Mouse (Mus musculus) CH12.LX (cell line): ENCODE measurements around the gene Rpl11. TPM values are rescaled to one million over a fixed set of nuclear protein-coding genes. Genes with fewer than 3 reads are reported as not detected.

Experiments
- DNase-seq: peaks from one replicate; pipeline ENCODE4 v3.0.0-alpha.2; 2013; ENCODE audit errors: extremely low read depth
- H3K27ac ChIP-seq: 2 replicates; pipeline ENCODE4 v1.5.1; 2012; ENCODE audit warnings: low read depth, mild to moderate bottlenecking, control low read depth, moderate library complexity; ENCODE audit not compliant: insufficient read depth
- H3K27me3 ChIP-seq: replicated peaks from 2 replicates; pipeline ENCODE3; 2012; ENCODE audit warnings: inconsistent platforms
- H3K36me3 ChIP-seq, 2 experiments: replicated peaks in 1 of 2; 2 replicates each; pipeline versions ENCODE3 to v1.6.1; 2012; ENCODE audit warnings: inconsistent platforms in 1 of 2, low read length in 1 of 2, mild to moderate bottlenecking in 1 of 2, mixed read lengths in 1 of 2, moderate library complexity in 1 of 2; ENCODE audit not compliant: control insufficient read depth in 1 of 2, insufficient read depth in 1 of 2
- H3K4me1 ChIP-seq, 2 experiments: 2 replicates each; pipeline ENCODE4 v1.6.1; 2012; ENCODE audit warnings: inconsistent platforms in 1 of 2, moderate library complexity in 1 of 2; ENCODE audit not compliant: insufficient read depth in 2 of 2, control insufficient read depth in 1 of 2
- H3K4me2 ChIP-seq: 2 replicates; pipeline ENCODE4 v1.6.1; 2012; ENCODE audit warnings: low read depth, mild to moderate bottlenecking, control low read depth; ENCODE audit not compliant: poor library complexity, insufficient read depth, severe bottlenecking
- H3K4me3 ChIP-seq, 3 experiments: fragments of 150-350 bp in 1 of 3; sonication (generic) in 1 of 3; replicated peaks in 1 of 3; 2 replicates each; pipeline versions ENCODE3 to v1.5.1; 2011 to 2012; ENCODE audit warnings: low read depth in 2 of 3, low read length in 2 of 3, mild to moderate bottlenecking in 2 of 3, moderate library complexity in 2 of 3, control low read depth in 1 of 3, improper control_type of control experiment in 1 of 3, inconsistent platforms in 1 of 3, mixed read lengths in 1 of 3; ENCODE audit not compliant: poor library complexity in 1 of 3
- H3K79me2 ChIP-seq: replicated peaks from 2 replicates; pipeline ENCODE4 v1.6.1; 2012; ENCODE audit warnings: mild to moderate bottlenecking, moderate library complexity; ENCODE audit not compliant: control insufficient read depth, poor library complexity, insufficient read depth, severe bottlenecking; ENCODE audit errors: extremely low read depth
- H3K9ac ChIP-seq: 2 replicates; pipeline ENCODE4 v1.6.1; 2012; ENCODE audit warnings: low read depth, mild to moderate bottlenecking, control low read depth, moderate library complexity; ENCODE audit not compliant: insufficient read depth
- H3K9me3 ChIP-seq: replicated peaks from 2 replicates; pipeline ENCODE3; 2012; ENCODE audit warnings: low read length, inconsistent platforms, mixed read lengths
- BHLHE40 ChIP-seq: IDR thresholded peaks from 2 replicates; pipeline ENCODE4 v1.6.1; 2011; ENCODE audit warnings: mild to moderate bottlenecking, low read depth, low read length, improper control_type of control experiment
- CHD1 ChIP-seq: IDR thresholded peaks from 2 replicates; pipeline ENCODE4 v1.6.1; 2012; ENCODE audit warnings: low read depth, low read length, improper control_type of control experiment, inconsistent platforms
- CHD2 ChIP-seq: IDR thresholded peaks from 2 replicates; pipeline ENCODE4 v1.6.1; 2011; ENCODE audit warnings: low read length, improper control_type of control experiment
- CTCF ChIP-seq, 2 experiments: IDR thresholded peaks in 1 of 2; conservative IDR thresholded peaks in 1 of 2; 2 replicates each; pipeline ENCODE4 v1.5.1; 2011 to 2012; ENCODE audit warnings: low read depth in 2 of 2, low read length in 2 of 2, improper control_type of control experiment in 1 of 2, inconsistent platforms in 1 of 2, mild to moderate bottlenecking in 1 of 2, moderate library complexity in 1 of 2
- E2F4 ChIP-seq: IDR thresholded peaks from 2 replicates; pipeline ENCODE4 v1.6.1; 2011; ENCODE audit warnings: low read depth, low read length, improper control_type of control experiment; ENCODE audit not compliant: insufficient replicate concordance
- ELF1 ChIP-seq: IDR thresholded peaks from 2 replicates; pipeline ENCODE4 v1.6.1; 2014; ENCODE audit warnings: low read depth, mild to moderate bottlenecking, inconsistent platforms, low read length, improper control_type of control experiment
- EP300 ChIP-seq: IDR thresholded peaks from 2 replicates; pipeline ENCODE4 v1.6.1; 2011; ENCODE audit warnings: low read length, improper control_type of control experiment
- ETS1 ChIP-seq: conservative IDR thresholded peaks from 2 replicates; pipeline ENCODE4 v1.6.1; 2012; ENCODE audit warnings: low read depth, mild to moderate bottlenecking, inconsistent platforms, low read length, improper control_type of control experiment, moderate library complexity
- GABPA ChIP-seq: IDR thresholded peaks from 2 replicates; pipeline ENCODE4 v1.6.1; 2012; ENCODE audit warnings: low read depth, low read length, improper control_type of control experiment, inconsistent platforms; ENCODE audit not compliant: insufficient replicate concordance
- HCFC1 ChIP-seq: IDR thresholded peaks from 2 replicates; pipeline ENCODE4 v1.6.1; 2012; ENCODE audit warnings: low read depth, mild to moderate bottlenecking, inconsistent platforms, low read length, improper control_type of control experiment
- IRF4 ChIP-seq: IDR thresholded peaks from 2 replicates; pipeline ENCODE4 v1.6.1; 2014; ENCODE audit warnings: low read depth, mild to moderate bottlenecking, inconsistent platforms, low read length, improper control_type of control experiment
- JUN ChIP-seq: IDR thresholded peaks from 2 replicates; pipeline ENCODE4 v1.6.1; 2011; ENCODE audit warnings: low read depth, mild to moderate bottlenecking, low read length, improper control_type of control experiment, moderate library complexity; ENCODE audit not compliant: insufficient read depth
- JUND ChIP-seq: conservative IDR thresholded peaks from 2 replicates; pipeline ENCODE4 v1.6.1; 2011; ENCODE audit warnings: low read depth, low read length, improper control_type of control experiment
- KAT2A ChIP-seq: IDR thresholded peaks from 2 replicates; pipeline ENCODE4 v1.6.1; 2012; ENCODE audit warnings: low read length, improper control_type of control experiment, inconsistent platforms; ENCODE audit not compliant: insufficient replicate concordance
- MAFK ChIP-seq: IDR thresholded peaks from 2 replicates; pipeline ENCODE4 v1.6.1; 2011; ENCODE audit warnings: low read length, improper control_type of control experiment; ENCODE audit not compliant: insufficient replicate concordance
- MAX ChIP-seq: IDR thresholded peaks from 2 replicates; pipeline ENCODE4 v1.6.1; 2011; ENCODE audit warnings: low read length, improper control_type of control experiment
- MAZ ChIP-seq: IDR thresholded peaks from 2 replicates; pipeline ENCODE4 v1.6.1; 2012; ENCODE audit warnings: low read depth, mild to moderate bottlenecking, inconsistent platforms, low read length, improper control_type of control experiment, moderate library complexity
- MEF2A ChIP-seq: IDR thresholded peaks from 2 replicates; pipeline ENCODE4 v1.6.1; 2014; ENCODE audit warnings: low read depth, mild to moderate bottlenecking, inconsistent platforms, low read length, improper control_type of control experiment, borderline replicate concordance
- MXI1 ChIP-seq: IDR thresholded peaks from 2 replicates; pipeline ENCODE4 v1.6.1; 2011; ENCODE audit warnings: mild to moderate bottlenecking, low read depth, low read length, improper control_type of control experiment
- MYC ChIP-seq: IDR thresholded peaks from 2 replicates; pipeline ENCODE4 v1.6.1; 2011; ENCODE audit warnings: low read depth, mild to moderate bottlenecking, improper control_type of control experiment, low read length
- NELFE ChIP-seq: IDR thresholded peaks from 2 replicates; pipeline ENCODE4 v1.6.1; 2011; ENCODE audit warnings: low read depth, low read length, improper control_type of control experiment
- NRF1 ChIP-seq: IDR thresholded peaks from 2 replicates; pipeline ENCODE4 v1.6.1; 2014; ENCODE audit warnings: low read depth, mild to moderate bottlenecking, inconsistent platforms, low read length, improper control_type of control experiment, moderate library complexity
- PAX5 ChIP-seq: IDR thresholded peaks from 2 replicates; pipeline ENCODE4 v1.6.1; 2012; ENCODE audit warnings: low read length, inconsistent platforms, mixed read lengths
- POLR2A ChIP-seq: IDR thresholded peaks from 2 replicates; pipeline ENCODE4 v1.6.1; 2011; ENCODE audit warnings: low read depth, mild to moderate bottlenecking, improper control_type of control experiment, low read length
- POLR2AphosphoS2 ChIP-seq: IDR thresholded peaks from 2 replicates; pipeline ENCODE4 v1.6.1; 2011; ENCODE audit warnings: low read depth, low read length, improper control_type of control experiment
- RAD21 ChIP-seq: IDR thresholded peaks from 2 replicates; pipeline ENCODE4 v1.6.1; 2011; ENCODE audit warnings: low read depth, mild to moderate bottlenecking, low read length, improper control_type of control experiment, moderate library complexity
- RCOR1 ChIP-seq: conservative IDR thresholded peaks from 2 replicates; pipeline ENCODE4 v1.6.1; 2012; ENCODE audit warnings: low read depth, mild to moderate bottlenecking, inconsistent platforms, low read length, improper control_type of control experiment
- SIN3A ChIP-seq: IDR thresholded peaks from 2 replicates; pipeline ENCODE4 v1.6.1; 2012; ENCODE audit warnings: low read length, improper control_type of control experiment, inconsistent platforms
- SMC3 ChIP-seq: IDR thresholded peaks from 2 replicates; pipeline ENCODE4 v1.6.1; 2011; ENCODE audit warnings: low read depth, low read length, improper control_type of control experiment
- TBP ChIP-seq: conservative IDR thresholded peaks from 2 replicates; pipeline ENCODE4 v1.6.1; 2011; ENCODE audit warnings: low read depth, low read length, improper control_type of control experiment
- TCF12 ChIP-seq: IDR thresholded peaks from 2 replicates; pipeline ENCODE4 v1.6.1; 2014; ENCODE audit warnings: low read depth, mild to moderate bottlenecking, inconsistent platforms, low read length, improper control_type of control experiment
- UBTF ChIP-seq: IDR thresholded peaks from 2 replicates; pipeline ENCODE4 v1.6.1; 2012; ENCODE audit warnings: low read depth, mild to moderate bottlenecking, inconsistent platforms, low read length, improper control_type of control experiment, moderate library complexity
- USF1 ChIP-seq: IDR thresholded peaks from 2 replicates; pipeline ENCODE4 v1.6.1; 2014; ENCODE audit warnings: low read depth, mild to moderate bottlenecking, inconsistent platforms, low read length, improper control_type of control experiment
- USF2 ChIP-seq: conservative IDR thresholded peaks from 2 replicates; pipeline ENCODE4 v1.6.1; 2011; ENCODE audit warnings: low read depth, low read length, improper control_type of control experiment
- ZC3H11A ChIP-seq: IDR thresholded peaks from 2 replicates; pipeline ENCODE4 v1.6.1; 2012; ENCODE audit warnings: low read depth, mild to moderate bottlenecking, inconsistent platforms, low read length, improper control_type of control experiment
- ZKSCAN1 ChIP-seq: IDR thresholded peaks from 2 replicates; pipeline ENCODE4 v1.6.1; 2012; ENCODE audit warnings: low read depth, inconsistent platforms, low read length, improper control_type of control experiment, borderline replicate concordance
- ZMIZ1 ChIP-seq: IDR thresholded peaks from 2 replicates; pipeline ENCODE4 v1.6.1; 2012; ENCODE audit warnings: low read depth, mild to moderate bottlenecking, inconsistent platforms, low read length, improper control_type of control experiment
- ZNF384 ChIP-seq: IDR thresholded peaks from 2 replicates; pipeline ENCODE4 v1.6.1; 2012; ENCODE audit warnings: low read depth, low read length, improper control_type of control experiment, inconsistent platforms
- dilution Hi-C: fragments of 300-500 bp; cut with MboI; formaldehyde crosslinking; loops from 2 replicates; pipeline ENCODE4 v1.14.3; 2020; ENCODE audit warnings: low sequenced_read_pairs; ENCODE audit not compliant: extremely low pct_unique_long_range_greater_than_20kb, extremely low pct_ligation_motif_present
- in situ Hi-C: fragments of 300-500 bp; cut with MboI; formaldehyde crosslinking; loops from 3 replicates; pipeline ENCODE4 v1.14.3; 2019; ENCODE audit warnings: low sequenced_read_pairs, low pct_ligation_motif_present, low pct_unique_long_range_greater_than_20kb, mixed read lengths
- polyA plus RNA-seq: library from polyadenylated mRNA; unstranded; fragments of >175 nt; gene quantifications from 2 replicates; pipeline ENCODE4 v1.2.1, GENCODE M21; 2012; ENCODE audit warnings: low read depth; ENCODE audit not compliant: insufficient read length
- total RNA-seq, 2 experiments: library from RNA; depleted of rRNA; stranded (reverse); fragments of 300-350 nt in 1 of 2; fragments of >200 nt in 1 of 2; gene quantifications; 2 replicates each; pipeline ENCODE4 v1.2.3; 2012 to 2014

Gene Rpl11
- total RNA-seq (2012; rRNA removed): 2,513 and 2,636 TPM in 2 replicates
- total RNA-seq (2014; rRNA removed): 1,648 and 1,661 TPM in 2 replicates
- 1,170 and 1,488 TPM in 2 replicates for polyA plus RNA-seq

- Histone ChIP-seq H3K4me2 (peak within 1 kb of the TSS; percentile 98; the same call in 1 of the 2 replicates), H3K36me3 (peaks cover 39 to 42% of the 10 kb centered on the region in 2 experiments)
- in situ Hi-C loops: loop anchor here (5.0 kb wide), 2 partner anchors 76 to 156 kb away; partner anchors contain the start of gene Cnr2
- peak; percentile 87 for TF ChIP-seq MAX
- TF ChIP-seq TCF12: peak; percentile 98
- no peak for TF ChIP-seq RCOR1
- no peak for TF ChIP-seq MAFK
- peak; percentile 75; the same call in 1 of the 2 replicates for TF ChIP-seq MXI1
- TF ChIP-seq KAT2A: peak; percentile 94
- TF ChIP-seq CHD1: no peak
- 0 out of 2 replicates have a peak, but pooled peaks have one; percentile 3 for TF ChIP-seq USF2
- peak; percentile 88 for TF ChIP-seq ZMIZ1
- no peak; the same call in 1 of the 2 replicates for TF ChIP-seq CHD2
- TF ChIP-seq MEF2A: peak; percentile 74; the same call in 1 of the 2 replicates
- TF ChIP-seq BHLHE40: peak; percentile 24; the same call in 1 of the 2 replicates
- TF ChIP-seq PAX5: no peak
- TF ChIP-seq SIN3A: peak; percentile 47; the same call in 1 of the 2 replicates
- TF ChIP-seq IRF4: peak; percentile 61; the same call in 1 of the 2 replicates
- peak; percentile 88; the same call in 1 of the 2 replicates for TF ChIP-seq E2F4
- 0 out of 2 replicates have a peak, but pooled peaks have one; percentile 46 for TF ChIP-seq UBTF
- TF ChIP-seq USF1: peak; percentile 56
- TF ChIP-seq ZNF384: no peak
- TF ChIP-seq TBP: peak; percentile 95
- TF ChIP-seq POLR2AphosphoS2: peak; percentile 91
- peak; percentile 94 for TF ChIP-seq POLR2A
- peak; percentile 47; the same call in 1 of the 2 replicates for TF ChIP-seq NRF1
- TF ChIP-seq ETS1: no peak
- peak; percentile 92 for TF ChIP-seq NELFE
- peak; percentile 75; the same call in 1 of the 2 replicates for TF ChIP-seq MAZ
- TF ChIP-seq SMC3: peak; percentile 80
- TF ChIP-seq GABPA: no peak; the same call in 1 of the 2 replicates
- peak; percentile 76 for TF ChIP-seq RAD21
- no peak for TF ChIP-seq ZC3H11A
- TF ChIP-seq ELF1: peak; percentile 91
- no peak for TF ChIP-seq EP300
- no peak for TF ChIP-seq ZKSCAN1
- TF ChIP-seq JUND: peak; percentile 50; the same call in 1 of the 2 replicates
- peak; percentile 89 to 91 for TF ChIP-seq CTCF (conservative IDR thresholded peaks at IDR 0.05 in 1 of 2, IDR thresholded peaks at IDR 0.05 in 1 of 2; ENCODE audit: low read depth in 2 of 2, low read length in 2 of 2)
- TF ChIP-seq MYC: peak; percentile 91
- peak; percentile 21; the same call in 1 of the 2 replicates for TF ChIP-seq JUN
- peak; percentile 87 for TF ChIP-seq HCFC1
- TF ChIP-seq, all 38 proteins: peak for 27
- Histone ChIP-seq H3K79me2 (peaks cover 36% of the 10 kb centered on the region), H3K9ac (peak within 1 kb of the TSS; percentile 94), H3K9me3 (no peaks in the 10 kb centered on the region), H3K4me1 (peaks cover 15 to 37% of the 10 kb centered on the region in 2 experiments), H3K27me3 (peaks cover 3% of the 10 kb centered on the region), H3K27ac (peak within 1 kb of the TSS; percentile 69), H3K4me3 (peak within 1 kb of the TSS; percentile 91 to 100 (median 93))
- dilution Hi-C loops: no loop called here
- DNase-seq: peak; percentile 96
Observed at GRCm38 (mm10) chr4:136053247-136053596, at the start of gene Rpl11. Gene Rpl11, minus strand, starts transcription at chr4:136053428.
